Mouse (Mus musculus): Measurements from ENCODE around the gene Itpr2.
A peak's percentile ranks its signal among the peaks of the same experiment; 100 is the strongest.
"Not testable (repeated sequence)": the region's sequence is repeated elsewhere in the genome, so short reads cannot be mapped to it uniquely, and the experiment has no call there.

Itpr2 gene

GRCm38 (mm10) chr6:146468361-146468760 lies 33.7 kb downstream of the Itpr2 start:
- DNase-seq (ENCODE audit: inconsistent ontology term) = no peak

- not testable (repeated sequence) for DNase-seq (ENCODE audit: inconsistent ontology term)
Observed at GRCm38 (mm10) chr6:146464645-146465042, 37.4 kb downstream of the Itpr2 start.

GRCm38 (mm10) chr6:146464014-146464644 lies 37.9 kb downstream of the Itpr2 start:
- no peak for DNase-seq (ENCODE audit: inconsistent ontology term)

GRCm38 (mm10) chr6:146460936-146461335 lies 41.1 kb downstream of the Itpr2 start:
- no peak for DNase-seq (ENCODE audit: inconsistent ontology term)

- no peak for DNase-seq (ENCODE audit: inconsistent ontology term)
Observed at GRCm38 (mm10) chr6:146458436-146458835, 43.6 kb downstream of the Itpr2 start.

GRCm38 (mm10) chr6:146456741-146457140 lies 45.3 kb downstream of the Itpr2 start:
- DNase-seq (ENCODE audit: inconsistent ontology term) = no peak

- DNase-seq (ENCODE audit: inconsistent ontology term) = no peak
Observed at GRCm38 (mm10) chr6:146454520-146455511, 47.2 kb downstream of the Itpr2 start.

- DNase-seq (ENCODE audit: inconsistent ontology term) = no peak
Observed at GRCm38 (mm10) chr6:146452474-146452873, 49.5 kb downstream of the Itpr2 start.

GRCm38 (mm10) chr6:146446032-146446704 lies 55.9 kb downstream of the Itpr2 start:
- no peak for DNase-seq (ENCODE audit: inconsistent ontology term)

GRCm38 (mm10) chr6:146439826-146440225 lies 62.2 kb downstream of the Itpr2 start:
- DNase-seq (ENCODE audit: inconsistent ontology term) = no peak

GRCm38 (mm10) chr6:146439071-146439818 lies 62.8 kb downstream of the Itpr2 start:
- DNase-seq (ENCODE audit: inconsistent ontology term) = no peak

- no peak for DNase-seq (ENCODE audit: inconsistent ontology term)
Observed at GRCm38 (mm10) chr6:146438057-146438456, 64.0 kb downstream of the Itpr2 start.

- no peak for DNase-seq (ENCODE audit: inconsistent ontology term)
Observed at GRCm38 (mm10) chr6:146436916-146437496, 65.0 kb downstream of the Itpr2 start.

GRCm38 (mm10) chr6:146434217-146434616 lies 67.8 kb downstream of the Itpr2 start:
- no peak for DNase-seq (ENCODE audit: inconsistent ontology term)

- peak; percentile 37 for DNase-seq (ENCODE audit: inconsistent ontology term)
Observed at GRCm38 (mm10) chr6:146432218-146432865, 69.7 kb downstream of the Itpr2 start.

GRCm38 (mm10) chr6:146431777-146432176 lies 70.2 kb downstream of the Itpr2 start:
- no peak for DNase-seq (ENCODE audit: inconsistent ontology term)

- DNase-seq (ENCODE audit: inconsistent ontology term) = no peak
Observed at GRCm38 (mm10) chr6:146429694-146430380, 72.2 kb downstream of the Itpr2 start.

GRCm38 (mm10) chr6:146424778-146425177 lies 77.2 kb downstream of the Itpr2 start:
- DNase-seq (ENCODE audit: inconsistent ontology term) = no peak

- DNase-seq (ENCODE audit: inconsistent ontology term) = no peak
Observed at GRCm38 (mm10) chr6:146424326-146424725, 77.7 kb downstream of the Itpr2 start.

- DNase-seq (ENCODE audit: inconsistent ontology term) = no peak
Observed at GRCm38 (mm10) chr6:146420718-146421117, 81.3 kb downstream of the Itpr2 start.
